Mouse (Mus musculus) stomach, adult 2 months (tissue): Measurements from ENCODE around the gene Iqcf1. TPM values are rescaled to one million over a fixed set of nuclear protein-coding genes. Genes with fewer than 3 reads are reported as not detected.

Source experiments
- polyA plus RNA-seq: library from polyadenylated mRNA; depleted of rRNA; stranded (reverse); fragments of >200 nt; gene quantifications from 2 replicates; pipeline ENCODE4 v1.2.3, GENCODE M21; 2012; rRNA removed

Iqcf1 gene
- not detected in 2 replicates for polyA plus RNA-seq

DNA sequence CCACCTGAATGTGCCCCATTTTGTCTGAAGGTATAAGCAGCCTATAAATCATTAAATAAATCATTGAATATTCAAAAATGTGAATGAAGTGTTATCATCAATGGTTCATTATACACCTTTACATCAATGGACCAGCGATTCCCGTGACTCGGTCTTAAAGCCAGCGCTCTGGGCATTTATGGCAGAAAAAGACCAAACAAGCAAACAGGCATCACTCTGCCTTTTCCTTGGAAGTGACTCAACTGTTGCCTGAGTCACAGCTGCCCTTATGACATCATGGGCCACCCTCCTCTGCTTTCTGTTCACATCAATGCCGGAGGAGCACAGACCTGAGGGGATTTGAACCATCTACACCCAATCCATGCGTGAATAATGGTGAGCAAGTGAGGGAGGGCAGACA is at the start of gene Iqcf1:
Iqcf1 (plus strand) TSS at position 301 of the 400 bp plus-strand sequence.

DNA sequence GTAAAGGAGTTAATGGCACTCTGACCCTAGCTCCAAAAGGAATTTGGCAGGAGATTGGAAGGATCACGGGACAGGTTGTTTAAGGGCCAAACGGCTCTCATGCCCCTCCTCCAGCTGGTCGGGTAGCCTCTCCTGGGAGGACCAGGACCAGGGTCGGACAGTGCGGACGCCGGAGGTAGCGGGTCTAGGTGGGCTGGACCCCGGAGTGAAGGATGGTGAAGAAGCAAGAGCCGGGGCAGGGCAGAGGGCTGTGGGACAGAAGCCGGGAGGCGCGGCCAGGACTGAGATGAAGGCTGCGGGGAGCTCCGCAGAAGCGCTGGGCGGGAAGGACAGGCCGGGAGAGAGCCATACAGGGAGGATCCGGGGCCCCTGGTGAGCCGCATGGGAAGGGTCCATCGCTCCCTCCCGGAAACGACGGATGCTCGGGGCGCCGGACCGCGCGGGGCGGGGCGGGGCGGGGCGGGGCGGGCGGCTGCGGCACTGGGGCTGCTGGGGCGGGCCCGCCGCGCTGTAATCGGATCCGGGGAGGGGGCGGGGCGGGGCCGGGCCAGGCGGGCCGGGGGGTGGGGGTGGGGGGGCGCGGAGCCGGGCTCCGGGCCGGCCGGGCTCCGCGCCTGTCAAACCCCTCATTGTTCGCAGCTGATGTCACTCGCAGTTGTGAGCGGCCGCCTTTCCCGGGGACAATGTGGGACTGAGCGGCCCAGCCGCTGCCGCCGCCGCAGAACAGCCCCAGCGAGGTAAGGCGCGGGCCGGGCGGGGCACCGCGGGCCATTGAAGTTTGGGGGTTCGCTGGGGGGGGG is 46.3 kb upstream of the Iqcf1 start, which contains the start of gene Pcbp4:
Pcbp4 (plus strand) TSS at position 21 of the 800 bp plus-strand sequence.

GRCm38 (mm10) chr9:106465571-106466200 is 34.1 kb upstream of the Iqcf1 start, which contains the start of gene Gpr62:
Gene Gpr62 (minus strand): TSS chr9:106465938.

GRCm38 (mm10) chr9:106475663-106476001 is 24.1 kb upstream of the Iqcf1 start, which contains the start of gene Rrp9:
Gene Rrp9 (plus strand): TSS chr9:106475963.

GRCm38 (mm10) chr9:106476924-106477484 is 22.8 kb upstream of the Iqcf1 start, which contains the start of gene Parp3:
Gene Parp3 (minus strand): TSS chr9:106476949.

GRCm38 (mm10) chr9:106514273-106514672 is 14.5 kb downstream of the Iqcf1 start, which contains the start of gene Iqcf5:
Gene Iqcf5 (plus strand): TSS chr9:106514573.

Other genes starting within 250 kb of the Iqcf1 start
- 6.4 TPM in 2 replicates for gene Poc1a, start 218.9 kb upstream of the Iqcf1 start, polyA plus RNA-seq
- 34.0 and 34.3 TPM in 2 replicates for gene Dusp7, start 131.3 kb upstream of the Iqcf1 start, polyA plus RNA-seq
- gene Rpl29, start 70.5 kb upstream of the Iqcf1 start, polyA plus RNA-seq, result 172 and 188 TPM in 2 replicates
- gene Acy1, start 61.6 kb upstream of the Iqcf1 start, polyA plus RNA-seq, result 12.3 and 15.9 TPM in 2 replicates
- 59.6 and 68.4 TPM in 2 replicates for gene Abhd14b, start 52.5 kb upstream of the Iqcf1 start, polyA plus RNA-seq
- 11.9 and 16.1 TPM in 2 replicates for gene Abhd14a, start 52.3 kb upstream of the Iqcf1 start, polyA plus RNA-seq
- 37.0 and 40.1 TPM in 2 replicates for gene Pcbp4, start 46.7 kb upstream of the Iqcf1 start, polyA plus RNA-seq
- gene Gpr62, start 34.0 kb upstream of the Iqcf1 start, polyA plus RNA-seq, result 0.19 and 0.33 TPM in 2 replicates
- gene Rrp9, start 24.0 kb upstream of the Iqcf1 start, polyA plus RNA-seq, result 14.1 and 17.0 TPM in 2 replicates
- 19.1 and 26.3 TPM in 2 replicates for gene Parp3, start 23.0 kb upstream of the Iqcf1 start, polyA plus RNA-seq
- gene Iqcf5, start 14.6 kb downstream of the Iqcf1 start, polyA plus RNA-seq, result not detected in 2 replicates
- not detected in 2 replicates for gene Iqcf3, start 61.7 kb downstream of the Iqcf1 start, polyA plus RNA-seq
- gene Iqcf4, start 71.0 kb downstream of the Iqcf1 start, polyA plus RNA-seq, result not detected in 2 replicates
- not detected in 2 replicates for gene Iqcf6, start 126.6 kb downstream of the Iqcf1 start, polyA plus RNA-seq
- not detected in 2 replicates for gene Grm2, start 156.1 kb downstream of the Iqcf1 start, polyA plus RNA-seq
- 61.4 and 82.8 TPM in 2 replicates for gene Tex264, start 186.0 kb downstream of the Iqcf1 start, polyA plus RNA-seq